In genomic region chr1:180778403-180778754, GRCm38 (mm10) we compare ENCODE assay signal across 8 mouse cellular contexts. TPM values are rescaled to one million over a fixed set of nuclear protein-coding genes. Genes with fewer than 3 reads are reported as not detected.
DNase-seq lines count a peak whose midpoint lies in the region; ATAC-seq lines count a peak whose summit lies in the region.

No protein-coding gene starts in this region.

- no peaks in the 10 kb centered on the region for H3K4me1 ChIP-seq in neural tube, embryonic 11.5 days (ENCODE audit: control insufficient read depth, insufficient read depth, low read length)
- H3K4me1 ChIP-seq in forebrain, embryonic 12.5 days: peaks cover 27% of the 10 kb centered on the region
- H3K4me1 ChIP-seq in liver, embryonic 11.5 days (replicated peaks; ENCODE audit: control insufficient read depth, insufficient read depth, low read length): peaks cover 8% of the 10 kb centered on the region; the same call in 1 of the 2 replicates
- H3K4me1 ChIP-seq in stomach, embryonic 14.5 days (ENCODE audit: control insufficient read depth, insufficient read depth, low read length): peaks cover 7% of the 10 kb centered on the region; the same call in 1 of the 2 replicates

- H3K27ac ChIP-seq in neural tube, embryonic 11.5 days (ENCODE audit: low read depth, low read length): peak overlapping the region; percentile 86; the same call in 1 of the 2 replicates
- peak overlapping the region; percentile 86 for H3K27ac ChIP-seq in forebrain, embryonic 12.5 days
- H3K27ac ChIP-seq in liver, embryonic 11.5 days (ENCODE audit: low read depth, low read length): peak overlapping the region; percentile 91
- H3K27ac ChIP-seq in stomach, embryonic 14.5 days (ENCODE audit: low read length): peak overlapping the region; percentile 95

- H3K9me3 ChIP-seq in neural tube, embryonic 11.5 days (ENCODE audit: control insufficient read depth, low read length): no peaks in the 10 kb centered on the region
- 0 out of 2 replicates have a peak, but pooled peaks cover 4% of the 10 kb centered on the region for H3K9me3 ChIP-seq in forebrain, embryonic 12.5 days
- H3K9me3 ChIP-seq in liver, embryonic 11.5 days (ENCODE audit: control insufficient read depth, low read length): peaks cover 4% of the 10 kb centered on the region; the same call in 1 of the 2 replicates
- no peaks in the 10 kb centered on the region for H3K9me3 ChIP-seq in stomach, embryonic 14.5 days (ENCODE audit: control insufficient read depth, low read depth, low read length)

- H3K27me3 ChIP-seq in neural tube, embryonic 11.5 days (ENCODE audit: control insufficient read depth, insufficient read depth, low read length): no peaks in the 10 kb centered on the region
- 0 out of 2 replicates have a peak, but pooled peaks cover 8% of the 10 kb centered on the region for H3K27me3 ChIP-seq in forebrain, embryonic 12.5 days
- H3K27me3 ChIP-seq in liver, embryonic 11.5 days (replicated peaks; ENCODE audit: control insufficient read depth, insufficient read depth, low read length): no peaks in the 10 kb centered on the region
- no peaks in the 10 kb centered on the region for H3K27me3 ChIP-seq in stomach, embryonic 14.5 days (ENCODE audit: control insufficient read depth, insufficient read depth, low read length)

- peak overlapping the region; percentile 80 for H3K9ac ChIP-seq in neural tube, embryonic 11.5 days (ENCODE audit: low read length)
- H3K9ac ChIP-seq in forebrain, embryonic 12.5 days: peak overlapping the region; percentile 68
- H3K9ac ChIP-seq in liver, embryonic 11.5 days (ENCODE audit: low read depth, low read length): peak overlapping the region; percentile 86
- peak overlapping the region; percentile 74 for H3K9ac ChIP-seq in stomach, embryonic 14.5 days (replicated peaks; ENCODE audit: low read depth, low read length)

- ATAC-seq in neural tube, embryonic 11.5 days (ENCODE audit: insufficient read depth, low FRiP score, low TSS enrichment): peak; percentile 29; the same call in 1 of the 2 replicates
- peak; percentile 47 for ATAC-seq in forebrain, embryonic 12.5 days (ENCODE audit: low FRiP score)
- ATAC-seq in liver, embryonic 11.5 days (replicated peaks; ENCODE audit: low FRiP score): no peak; the same call in 1 of the 2 replicates
- ATAC-seq in stomach, embryonic 14.5 days (ENCODE audit: insufficient number of reproducible peaks, insufficient read depth, low FRiP score, low read depth): peak; percentile 47

- WGBS in neural tube, embryonic 11.5 days: under 1% methylated on average over 13 of the region's 13 CpGs
- 0% methylated on average over 13 of the region's 13 CpGs for WGBS in forebrain, embryonic 12.5 days
- WGBS in liver, embryonic 11.5 days: 2% methylated on average over 13 of the region's 13 CpGs
- under 1% methylated on average over 13 of the region's 13 CpGs for whole genome bisulfite sequencing in stomach, embryonic 14.5 days

- no peaks in the 10 kb centered on the region for H3K36me3 ChIP-seq in neural tube, embryonic 11.5 days (ENCODE audit: control insufficient read depth, insufficient read depth, low read length)
- H3K36me3 ChIP-seq in forebrain, embryonic 12.5 days (replicated peaks): no peaks in the 10 kb centered on the region
- no peaks in the 10 kb centered on the region for H3K36me3 ChIP-seq in liver, embryonic 11.5 days (ENCODE audit: control insufficient read depth, insufficient read depth, low read length)
- H3K36me3 ChIP-seq in stomach, embryonic 14.5 days (ENCODE audit: control insufficient read depth, insufficient read depth, low read length): no peaks in the 10 kb centered on the region

- H3K4me2 ChIP-seq in neural tube, embryonic 11.5 days (ENCODE audit: low read depth): peak overlapping the region; percentile 73
- peak overlapping the region; percentile 95 for H3K4me2 ChIP-seq in forebrain, embryonic 12.5 days
- H3K4me2 ChIP-seq in liver, embryonic 11.5 days: peak overlapping the region; percentile 97
- H3K4me2 ChIP-seq in stomach, embryonic 14.5 days (replicated peaks; ENCODE audit: low read depth, low read length): peak overlapping the region; percentile 91

- no peak for DNase-seq in neural tube, embryonic 11.5 days (ENCODE audit: low spot score)
- no peak for DNase-seq in neural tube, embryonic 10.5 days (ENCODE audit: extremely low spot score, low spot score)
- no peak for DNase-seq in liver, embryonic 11.5 days (ENCODE audit: low spot score)
- DNase-seq in retina, embryonic 14.5 days (ENCODE audit: low spot score): no peak
- no peak for DNase-seq in gastrocnemius, postnatal 10 days
- no peak for DNase-seq in kidney, postnatal 36 days

- peak overlapping the region; percentile 57 for H3K4me3 ChIP-seq in neural tube, embryonic 11.5 days (ENCODE audit: low read depth, low read length)
- H3K4me3 ChIP-seq in forebrain, embryonic 12.5 days (replicated peaks): peak overlapping the region; percentile 56
- H3K4me3 ChIP-seq in liver, embryonic 11.5 days (ENCODE audit: low read depth, low read length): peak overlapping the region; percentile 67
- H3K4me3 ChIP-seq in stomach, embryonic 14.5 days (ENCODE audit: low read depth, low read length): peak overlapping the region; percentile 59

RNA-seq across cellular contexts. Expression of gene H3f3a, which starts 35.4 kb away (rescaled TPM):
- polyA plus RNA-seq in neural tube, embryonic 11.5 days (2014; fragmentation: Nextera tagmentation; extraction: Ambion mirVana): 3,301 and 3,463 TPM in 2 replicates
- 3,507 and 3,679 TPM in 2 replicates for polyA plus RNA-seq in forebrain, embryonic 12.5 days (2016; fragmentation: Nextera tagmentation; extraction: Ambion mirVana)
- polyA plus RNA-seq in liver, embryonic 11.5 days (2014; fragmentation: Nextera tagmentation; extraction: Ambion mirVana): 1,897 and 1,996 TPM in 2 replicates
- polyA plus RNA-seq in stomach, embryonic 14.5 days (2014; fragmentation: Nextera tagmentation; extraction: Ambion mirVana): 2,483 and 2,506 TPM in 2 replicates
- total RNA-seq in gastrocnemius, postnatal 10 days (2021): 100 to 1,000 TPM; 573 to 601 TPM

RNA-seq across cellular contexts. Expression of gene Acbd3, which starts 52.5 kb away (rescaled TPM):
- 23.1 and 24.6 TPM in 2 replicates for polyA plus RNA-seq in neural tube, embryonic 11.5 days (2014; fragmentation: Nextera tagmentation; extraction: Ambion mirVana)
- 22.5 and 23.7 TPM in 2 replicates for polyA plus RNA-seq in forebrain, embryonic 12.5 days (2016; fragmentation: Nextera tagmentation; extraction: Ambion mirVana)
- polyA plus RNA-seq in liver, embryonic 11.5 days (2014; fragmentation: Nextera tagmentation; extraction: Ambion mirVana): 17.5 and 18.4 TPM in 2 replicates
- polyA plus RNA-seq in stomach, embryonic 14.5 days (2014; fragmentation: Nextera tagmentation; extraction: Ambion mirVana): 29.4 and 29.6 TPM in 2 replicates
- 10 to 100 TPM; 22.0 to 27.7 TPM for total RNA-seq in gastrocnemius, postnatal 10 days (2021)
